Mouse (Mus musculus) layer of hippocampus, adult 9-10 months (tissue): ENCODE results near the gene Ap3d1.

Experiments
- DNase-seq: peaks from one replicate; pipeline ENCODE4 v3.0.0; 2022; ENCODE audit warnings: low spot score

Ap3d1 gene

DNA sequence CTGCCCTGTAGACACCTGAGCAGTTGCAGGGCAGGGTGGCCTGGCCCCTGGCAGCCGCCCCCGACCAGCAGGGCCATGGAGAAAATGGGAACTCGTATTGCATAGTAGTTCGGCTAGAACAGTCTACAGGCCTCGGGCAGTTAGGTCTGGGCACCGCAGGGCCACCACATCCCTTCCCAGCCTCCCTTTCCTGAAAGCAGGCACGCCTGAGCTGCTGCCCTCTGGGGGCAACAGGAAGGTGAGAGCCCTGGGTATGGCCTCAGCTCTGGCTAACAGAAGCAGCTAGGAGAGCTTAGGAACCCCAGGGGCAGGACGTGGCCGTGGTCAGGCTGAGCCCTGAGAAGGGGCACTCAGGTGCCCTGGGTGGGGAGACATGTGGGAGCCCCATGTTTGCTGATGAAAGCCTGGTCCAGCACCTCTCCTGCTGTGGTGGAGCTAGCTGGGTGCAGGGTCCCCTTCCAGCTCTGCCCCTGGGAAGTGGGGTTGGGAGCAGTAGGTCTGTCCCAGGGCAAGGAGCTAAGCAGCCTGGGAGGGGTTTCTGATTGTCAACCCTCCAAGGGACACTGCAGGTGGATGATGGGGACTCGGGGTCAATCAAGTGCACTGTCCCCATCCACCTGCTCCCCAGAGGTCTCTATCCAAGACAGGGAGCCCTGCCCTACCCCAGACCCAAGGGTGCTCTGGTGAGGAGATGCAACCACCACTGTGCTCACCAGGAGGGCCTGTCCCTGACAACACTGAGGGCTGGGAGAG, 75.9 kb downstream of the Ap3d1 start:
- no peak for DNase-seq

DNA sequence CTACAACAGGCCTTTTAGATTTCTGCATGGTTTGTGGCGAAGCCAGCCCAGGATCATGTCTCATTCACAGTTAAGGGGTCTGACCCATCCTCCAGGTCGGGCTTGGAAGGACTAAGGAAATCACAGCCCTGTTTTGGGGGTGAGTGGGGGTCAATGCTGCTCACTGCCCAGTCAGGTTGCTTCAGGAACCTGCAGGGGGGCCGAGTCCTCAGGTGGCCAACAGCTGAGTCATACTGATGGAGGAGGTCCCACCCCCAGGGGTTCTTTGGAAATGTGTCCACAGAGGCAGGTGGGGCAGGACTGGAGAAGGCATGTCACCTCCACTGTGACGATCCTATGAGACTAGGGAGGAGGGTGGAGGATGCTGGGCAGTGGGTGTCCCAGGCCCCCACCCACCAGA, 76.6 kb downstream of the Ap3d1 start:
- no peak for DNase-seq

DNA sequence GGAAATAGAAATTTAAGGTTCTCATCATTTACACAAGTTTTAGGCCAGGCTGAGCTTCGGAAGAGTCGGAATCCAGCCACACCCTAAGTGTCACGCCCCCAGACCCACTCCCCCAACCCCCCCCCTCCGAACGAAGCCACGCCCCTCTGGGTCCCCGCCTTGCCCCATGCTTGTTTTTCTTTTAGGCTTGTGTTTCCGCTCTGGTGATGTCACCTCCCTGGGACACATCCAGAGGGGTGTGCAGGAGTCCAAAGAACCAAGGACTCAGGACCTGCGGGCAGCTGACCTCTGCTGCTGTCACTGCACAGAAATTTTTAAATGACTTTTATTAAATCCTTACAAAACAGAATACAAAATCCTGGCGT, 77.1 kb downstream of the Ap3d1 start:
- no peak for DNase-seq

DNA sequence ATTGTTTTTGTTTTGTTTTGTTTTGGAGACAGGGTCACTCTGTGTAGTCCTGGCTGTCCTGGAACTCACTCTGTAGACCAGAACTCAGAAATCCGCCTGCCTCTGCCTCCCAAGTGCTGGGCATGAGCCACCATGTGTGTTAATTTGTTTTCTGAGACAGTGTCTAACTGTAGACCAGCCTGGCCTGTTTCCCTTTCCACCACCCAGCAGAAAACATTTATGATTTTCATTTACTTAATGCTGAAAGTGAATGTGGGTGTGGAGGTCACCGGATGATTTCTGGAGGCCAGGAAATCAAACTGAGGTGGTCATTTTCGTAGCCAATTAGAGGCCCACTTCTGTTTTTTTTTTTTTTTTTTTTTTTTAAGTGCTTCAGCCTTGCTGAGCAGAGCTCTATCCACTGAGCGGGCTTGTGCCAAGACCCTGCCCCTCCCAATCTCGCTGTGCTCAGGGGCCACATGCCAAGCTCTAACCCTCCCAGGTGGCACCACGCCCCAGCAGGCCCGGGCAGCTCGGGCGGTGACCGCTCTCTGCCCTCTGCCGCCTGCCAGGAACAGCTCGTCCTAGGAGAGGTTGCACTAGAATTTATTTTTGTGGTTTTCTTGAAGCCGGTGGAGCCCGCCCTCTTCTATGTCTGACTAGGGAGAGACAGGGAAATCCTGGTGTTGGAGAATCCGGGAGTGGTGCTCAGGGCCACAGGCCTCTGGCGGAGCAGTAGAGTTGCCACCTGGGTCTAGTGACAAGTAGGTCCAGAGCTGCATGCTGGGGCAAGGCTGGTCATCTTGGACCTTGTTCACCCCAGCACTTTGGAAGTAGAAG, 77.7 kb downstream of the Ap3d1 start:
- DNase-seq = no peak

DNA sequence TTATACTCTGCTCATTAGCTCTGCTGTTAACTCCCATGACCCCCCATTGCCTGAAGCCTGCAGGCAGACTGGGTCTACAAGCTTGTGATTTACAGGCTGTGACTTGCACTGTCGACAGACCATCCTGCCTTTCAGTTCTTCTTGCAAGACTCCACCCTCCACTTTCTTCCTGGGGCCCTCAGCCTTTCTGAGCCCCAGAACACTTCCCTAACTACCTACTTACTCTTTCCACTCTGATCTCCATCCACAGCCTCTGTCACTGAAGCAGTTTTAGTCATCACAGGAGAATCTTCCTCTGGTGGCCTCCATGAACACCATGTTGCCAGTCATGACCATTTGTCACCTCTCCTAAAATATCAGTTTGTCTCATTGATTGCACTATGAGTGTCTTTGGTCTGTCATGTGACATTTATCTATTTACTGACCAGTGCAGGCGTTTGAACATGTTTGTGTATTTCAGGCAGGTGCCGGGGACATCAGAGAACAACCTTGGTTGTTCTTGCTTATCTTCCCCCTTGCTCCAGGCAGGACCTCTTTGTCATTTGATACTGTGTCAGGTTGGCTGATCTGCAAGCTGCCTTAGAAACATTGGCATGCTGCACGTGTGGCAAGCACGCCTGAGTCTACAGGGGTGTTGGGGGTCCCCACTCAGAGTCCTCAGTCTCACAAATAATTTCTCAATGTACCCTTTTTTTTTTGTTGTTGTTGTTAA, 78.4 kb downstream of the Ap3d1 start:
- DNase-seq = no peak

DNA sequence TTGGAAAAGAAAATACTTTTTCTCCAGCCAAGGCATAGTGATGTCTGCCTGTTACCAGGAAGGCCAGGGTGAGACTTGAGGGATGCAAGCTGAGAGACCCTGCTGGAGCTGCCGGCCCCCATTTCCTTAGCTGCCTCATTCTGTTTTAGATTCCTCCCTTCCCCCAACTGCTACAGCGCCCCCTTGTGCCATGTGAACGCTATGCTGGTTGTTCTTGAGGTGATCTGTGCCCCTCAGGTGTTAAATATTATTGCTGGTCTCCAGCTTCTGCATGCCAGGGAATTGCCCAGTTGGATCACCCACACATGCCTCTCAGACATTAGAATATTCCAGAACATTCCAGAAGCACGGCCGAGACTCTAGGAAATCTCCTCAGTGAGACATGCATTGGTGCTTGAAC, 80.9 kb downstream of the Ap3d1 start:
- no peak for DNase-seq

DNA sequence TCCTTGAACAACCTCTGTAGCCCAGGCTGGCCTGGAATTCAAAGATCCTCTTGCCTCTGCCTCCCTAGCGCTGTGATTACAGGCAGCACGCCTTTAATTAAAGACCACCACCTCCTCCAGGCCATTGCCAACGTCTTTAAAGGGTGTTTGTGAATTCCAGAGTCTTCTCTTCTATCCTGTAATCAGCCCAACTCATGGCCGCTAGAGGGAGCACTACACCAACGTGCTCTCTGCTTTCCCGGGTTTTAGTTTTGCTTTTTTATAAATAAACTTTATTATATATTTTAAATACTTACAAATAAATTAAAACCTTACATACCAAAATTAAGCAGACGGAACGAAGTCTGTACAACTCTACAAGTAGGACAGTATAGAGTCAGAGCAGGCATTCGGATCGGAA, 82.9 kb downstream of the Ap3d1 start:
- DNase-seq = peak; percentile 78

DNA sequence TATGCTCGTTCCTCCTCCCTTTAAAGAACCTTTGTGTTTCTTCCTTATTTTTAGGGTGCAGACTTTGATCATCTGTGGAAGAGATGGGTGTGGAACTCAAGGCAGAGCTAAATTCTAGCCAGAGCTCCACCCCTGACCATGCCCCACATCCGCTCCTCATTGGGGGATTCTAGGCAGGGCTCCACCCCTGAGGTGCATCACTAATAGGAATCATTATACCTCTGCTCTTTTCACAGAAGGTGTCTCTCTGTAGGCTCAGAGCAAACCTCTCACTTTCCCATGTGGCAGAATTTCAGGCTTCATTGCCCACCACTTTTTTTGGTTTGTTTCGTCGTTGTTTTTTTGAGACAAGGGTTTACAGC, 83.2 kb downstream of the Ap3d1 start:
- no peak for DNase-seq

DNA sequence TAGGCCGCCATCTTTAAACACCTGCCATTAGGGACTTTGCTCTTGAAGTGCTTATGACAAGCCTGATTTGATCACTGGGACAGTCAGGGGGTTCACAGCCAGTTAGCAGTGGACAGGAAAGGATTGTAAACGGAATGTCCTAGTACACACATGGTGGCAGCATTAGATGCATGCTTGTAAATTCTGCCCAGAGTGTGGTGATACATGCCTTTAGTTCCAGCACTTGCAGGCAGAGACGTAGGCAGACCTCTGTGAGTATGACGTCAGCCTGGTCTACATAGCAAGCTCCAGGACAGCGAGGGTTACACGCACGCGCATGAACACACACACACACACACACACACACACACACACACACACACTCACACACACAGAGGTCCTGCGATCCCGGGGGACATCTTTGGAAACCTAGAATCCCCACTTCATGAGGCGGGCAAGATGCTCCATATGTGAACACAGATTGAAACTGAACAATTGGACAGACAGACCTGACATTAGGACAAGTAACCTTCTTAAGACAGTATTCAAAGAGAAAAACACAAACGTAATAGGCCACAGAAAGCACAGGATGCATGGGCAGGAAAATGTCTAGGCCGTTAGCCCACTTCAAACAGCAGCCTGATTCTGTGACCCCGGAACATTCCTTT, 83.7 kb downstream of the Ap3d1 start:
- DNase-seq = no peak
